Mouse (Mus musculus) brain, embryonic 18.5 days (tissue): ENCODE measurements around the gene Celf3.

Source experiments
- DNase-seq: peaks from one replicate; pipeline ENCODE4 v3.0.0-alpha.2; 2012; ENCODE audit warnings: low read depth, low spot score

The Celf3 gene

GRCm38 (mm10) chr3:94477981-94478422 is at the start of gene Celf3:
TSS of gene Celf3 (plus strand) at chr3:94478295.
- peak; percentile 95 for DNase-seq

DNA sequence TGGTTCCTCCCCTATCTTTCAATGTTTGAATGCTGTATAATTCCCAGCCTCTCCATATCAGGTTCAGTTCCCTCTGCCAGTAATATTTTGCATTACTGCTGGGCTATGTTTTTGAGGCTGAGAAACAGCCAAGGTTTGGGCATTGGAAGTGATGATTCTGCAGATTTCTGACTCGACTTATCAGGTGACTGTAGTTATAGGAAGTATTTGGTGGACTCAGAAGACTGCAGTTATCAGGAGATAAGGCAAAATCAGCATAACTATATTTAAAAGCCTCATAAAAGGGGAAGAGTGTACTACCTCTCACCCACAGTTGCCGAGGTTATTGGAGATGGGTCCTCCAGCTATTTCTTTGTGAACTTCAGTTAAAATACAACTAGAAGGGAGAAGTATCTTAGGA is 47.1 kb upstream of the Celf3 start:
- DNase-seq = no peak

GRCm38 (mm10) chr3:94434305-94434704 is 43.8 kb upstream of the Celf3 start:
- DNase-seq = no peak

DNA sequence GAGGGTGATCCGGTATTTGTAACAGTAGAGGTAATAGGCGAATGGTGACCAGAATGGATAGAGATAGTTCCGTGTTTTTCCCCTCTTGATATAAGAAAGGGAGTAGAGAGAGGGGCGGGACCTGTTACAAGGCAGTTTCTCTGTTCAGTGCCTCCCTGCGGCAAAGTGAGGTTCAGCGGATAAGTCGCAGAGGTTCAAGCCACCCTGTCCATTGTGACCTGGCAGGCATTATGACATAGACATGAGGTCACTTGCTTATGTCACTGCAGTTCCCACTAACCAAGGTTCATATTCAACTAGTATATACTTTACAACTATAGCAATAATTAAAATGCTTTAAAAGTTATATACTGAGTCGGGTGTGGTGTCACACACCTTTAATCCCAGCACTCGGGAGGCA is 41.7 kb upstream of the Celf3 start:
- DNase-seq = no peak

DNA sequence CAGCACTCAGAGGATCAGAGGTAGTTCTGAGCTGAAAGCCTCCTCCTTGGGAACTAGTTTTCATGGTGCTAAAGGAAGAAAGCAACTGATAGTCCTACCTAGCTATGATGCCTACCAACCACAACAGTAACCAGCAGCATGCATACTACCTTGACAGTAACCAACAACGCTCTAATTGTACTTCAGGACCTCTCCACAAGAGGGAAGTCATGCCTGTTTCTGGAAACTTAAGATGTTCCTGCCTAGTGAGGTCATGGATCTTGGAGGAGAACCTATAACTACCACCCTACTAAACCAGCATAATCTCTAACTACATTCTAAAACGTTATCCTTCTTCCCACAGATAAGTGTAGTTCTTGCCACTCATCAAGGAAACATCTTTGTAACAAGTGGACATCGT is 36.9 kb upstream of the Celf3 start:
- no peak for DNase-seq

GRCm38 (mm10) chr3:94442951-94443596 is 35.0 kb upstream of the Celf3 start, which contains the start of gene Mrpl9:
TSS of gene Mrpl9 (plus strand) at chr3:94443318.
- DNase-seq = peak; percentile 80

DNA sequence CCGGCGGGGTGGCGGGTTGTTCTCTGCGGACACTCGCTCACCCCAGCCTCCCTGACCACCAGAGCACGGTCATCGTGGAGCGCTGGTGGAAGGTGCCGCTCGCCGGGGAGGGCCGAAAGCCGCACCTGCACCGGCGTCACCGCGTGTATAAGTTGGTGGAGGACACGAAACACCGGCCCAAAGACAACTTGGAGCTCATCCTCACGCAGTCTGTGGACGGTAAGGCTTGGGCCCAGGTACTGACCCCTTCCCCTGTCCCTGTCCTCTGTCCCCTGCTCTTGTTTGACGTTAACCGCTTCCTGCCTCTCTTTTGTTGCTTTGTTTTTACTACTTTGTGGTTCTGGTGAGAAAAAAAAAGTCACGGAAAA is 34.5 kb upstream of the Celf3 start, which contains the start of gene Oaz3:
Oaz3 (minus strand) TSS at position 319 of the 368 bp plus-strand sequence.
- DNase-seq = no peak

- no peak for DNase-seq
Measured at GRCm38 (mm10) chr3:94449377-94449776, 28.7 kb upstream of the Celf3 start.

DNA sequence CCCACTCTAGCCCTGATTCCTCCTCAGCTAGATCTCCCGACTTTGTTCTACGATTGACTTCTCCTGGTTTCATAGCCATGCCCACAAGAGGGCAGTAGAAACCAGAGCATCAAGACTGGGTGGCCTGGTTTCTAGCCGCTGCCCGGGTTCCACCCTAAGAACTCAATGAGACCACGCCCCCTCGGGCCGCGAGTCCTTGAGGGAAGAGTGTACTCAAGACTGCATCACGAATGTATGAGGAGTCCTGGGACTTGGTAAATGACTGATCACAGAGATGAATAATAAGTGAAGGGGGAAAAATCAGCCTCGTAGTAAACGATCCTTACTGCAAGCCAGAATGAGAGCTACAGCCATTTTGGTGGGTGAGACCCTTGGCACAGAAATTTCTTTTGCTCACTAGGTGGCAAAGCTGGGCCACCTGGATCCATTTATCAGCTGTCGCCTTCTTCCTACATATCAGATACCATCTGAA is 21.5 kb upstream of the Celf3 start:
- DNase-seq = peak; percentile 85

DNA sequence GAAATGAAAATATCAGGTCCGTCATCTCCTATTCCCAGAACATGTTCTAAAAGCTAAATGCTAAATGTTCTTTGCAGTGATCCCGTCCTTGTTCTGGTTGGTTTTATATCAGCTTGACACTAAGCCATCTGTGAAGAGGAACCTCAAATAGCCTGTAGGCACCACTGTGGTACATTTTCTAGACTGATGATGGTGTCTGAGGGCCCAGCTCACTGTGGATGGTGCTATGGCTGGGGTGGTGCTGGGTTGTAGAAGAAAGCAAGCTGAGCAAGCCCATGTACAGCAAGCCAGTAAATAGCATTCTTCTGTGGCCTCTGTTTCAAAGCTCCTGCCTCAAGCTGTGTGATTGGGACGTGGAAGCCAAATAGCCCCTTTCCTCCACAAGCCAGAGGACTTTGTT is 21.0 kb upstream of the Celf3 start:
- no peak for DNase-seq

GRCm38 (mm10) chr3:94459834-94460233 is 18.3 kb upstream of the Celf3 start:
- no peak for DNase-seq

- no peak for DNase-seq
Measured at GRCm38 (mm10) chr3:94463926-94464578, 14.0 kb upstream of the Celf3 start.

DNA sequence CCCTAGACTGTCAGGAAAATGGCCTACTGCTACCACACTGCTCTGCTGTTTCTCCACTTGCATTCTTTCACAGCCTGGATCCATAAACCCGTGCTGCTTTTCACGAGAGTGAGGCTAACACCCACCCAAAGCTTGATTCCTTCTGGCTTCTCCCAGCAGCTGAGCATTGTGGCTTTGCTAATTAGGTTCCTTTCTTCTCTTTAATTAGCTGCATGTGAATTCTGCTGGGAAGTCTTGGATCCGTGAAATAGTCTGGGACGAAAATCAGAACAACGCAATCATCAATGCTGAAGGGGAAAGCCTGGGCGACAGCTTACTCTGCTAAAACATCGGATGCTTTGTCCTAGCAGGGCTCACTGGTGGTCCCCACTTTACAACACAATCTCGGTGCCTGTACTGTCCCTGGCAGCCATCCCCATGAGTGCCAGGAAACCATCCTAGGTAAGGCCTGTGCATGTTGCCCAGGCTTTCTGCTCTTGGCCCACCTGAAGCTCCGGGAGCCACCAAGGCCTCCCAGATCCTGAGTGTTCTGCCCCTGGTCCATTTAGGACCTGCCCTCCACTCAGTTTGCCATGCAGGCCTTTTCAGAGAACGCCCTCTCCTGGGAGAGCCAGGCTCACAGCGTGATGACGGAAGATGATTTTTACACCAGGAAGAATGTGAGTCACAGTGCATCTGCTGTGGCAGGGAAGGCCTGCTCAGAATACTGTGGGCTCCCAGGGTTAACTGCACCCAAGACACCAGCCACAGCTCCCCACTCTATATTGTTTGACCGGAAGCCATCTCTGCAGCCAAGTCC is 12.3 kb upstream of the Celf3 start:
- peak; percentile 74 for DNase-seq

- no peak for DNase-seq
Measured at GRCm38 (mm10) chr3:94468931-94469330, 9.2 kb upstream of the Celf3 start.

DNA sequence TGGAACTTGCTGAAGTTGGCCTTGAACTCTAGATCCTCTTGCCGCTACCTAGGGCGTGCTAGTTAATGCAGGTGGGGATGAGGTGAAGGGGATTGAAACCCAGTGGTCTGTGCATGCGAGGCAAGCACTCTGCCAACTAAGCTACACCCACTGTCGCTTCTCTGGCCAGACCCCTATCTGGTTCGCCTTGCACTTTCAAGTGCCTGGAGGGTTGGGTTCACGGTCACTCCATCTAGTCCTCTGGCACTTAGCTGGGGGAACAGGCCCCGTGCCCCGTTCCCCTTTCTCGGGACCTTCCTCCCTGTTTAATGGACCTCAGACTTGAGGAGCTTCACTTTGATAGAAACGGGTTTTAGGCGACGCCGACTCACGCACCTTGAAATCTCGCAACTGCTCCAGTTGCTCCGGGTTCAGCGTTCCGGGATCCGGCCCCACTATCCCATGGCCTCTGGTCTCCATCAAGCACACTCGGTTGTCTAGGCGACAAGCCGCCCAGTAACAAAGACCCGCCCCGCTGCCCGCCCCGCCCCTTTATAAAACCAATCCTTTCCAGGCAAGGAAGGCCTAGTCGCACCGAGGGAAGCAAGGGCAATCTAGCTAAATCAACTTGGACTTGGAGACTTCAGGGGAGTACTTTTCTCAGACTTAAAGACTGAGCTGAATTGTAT is 5.5 kb upstream of the Celf3 start:
- no peak for DNase-seq

DNA sequence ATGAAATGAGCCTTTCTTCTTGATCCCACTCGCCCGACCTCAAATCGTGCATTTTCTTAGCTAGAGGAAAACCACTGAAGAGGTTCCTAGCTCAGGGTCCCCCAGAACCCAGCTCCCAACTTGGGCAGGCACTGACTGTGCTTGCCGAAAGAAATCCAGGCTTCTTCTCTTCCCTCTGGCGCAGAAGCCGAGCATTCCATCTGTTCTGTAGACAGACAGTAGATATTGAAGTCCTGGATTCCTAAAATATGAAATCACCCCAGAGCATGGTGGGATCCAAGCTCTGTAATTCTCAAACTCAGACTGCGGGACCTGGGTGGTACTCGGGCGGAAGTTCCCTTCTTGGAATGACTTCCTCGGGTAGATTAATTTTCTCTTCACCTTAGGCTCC is 5.0 kb upstream of the Celf3 start:
- DNase-seq = no peak

GRCm38 (mm10) chr3:94473567-94474232 is 4.4 kb upstream of the Celf3 start:
- no peak for DNase-seq

GRCm38 (mm10) chr3:94476301-94477035 is 1.6 kb upstream of the Celf3 start:
- DNase-seq = no peak

GRCm38 (mm10) chr3:94477444-94477843 is 651 bp upstream of the Celf3 start:
- no peak for DNase-seq

GRCm38 (mm10) chr3:94478591-94479169 is 585 bp downstream of the Celf3 start:
- DNase-seq = no peak
